7 mouse cellular contexts compared by ENCODE assay signal in the genomic region with DNA sequence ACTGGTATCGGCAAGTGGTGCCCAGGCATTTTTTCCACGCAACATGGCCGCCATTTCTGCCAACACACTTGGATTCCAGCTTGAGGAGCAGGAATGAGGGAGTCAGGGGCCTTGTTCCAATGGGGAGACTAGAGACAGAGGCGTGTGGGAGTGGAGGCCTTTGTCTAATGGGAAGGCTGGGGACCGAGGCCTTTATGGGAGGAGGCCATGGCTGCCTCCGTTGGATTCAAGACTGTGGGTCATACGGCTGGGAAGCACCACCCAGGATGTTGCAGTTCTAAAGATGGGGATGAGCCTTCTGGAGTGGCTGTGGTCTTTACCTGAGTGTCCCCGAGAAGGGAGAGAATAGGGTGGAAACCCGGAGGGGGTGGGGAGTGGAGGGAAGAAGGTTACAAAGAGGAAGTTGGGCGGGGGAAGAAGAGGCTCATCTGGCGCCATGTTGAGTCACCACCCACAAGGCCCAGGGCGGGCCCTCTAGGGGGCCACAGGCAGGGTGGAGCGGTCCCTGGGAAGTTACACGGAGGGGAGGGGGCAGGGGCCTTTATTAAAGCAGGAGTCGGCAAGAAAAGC. TPM values are rescaled to one million over a fixed set of nuclear protein-coding genes. Genes with fewer than 3 reads are reported as not detected.
DNase-seq lines count a peak whose midpoint lies in the region; ATAC-seq and TF ChIP-seq lines count a peak whose summit lies in the region.

No protein-coding gene starts in this region.

- TF ChIP-seq CTCF in CH12.LX (conservative IDR thresholded peaks at IDR 0.05 in 1 of 2, IDR thresholded peaks at IDR 0.05 in 1 of 2; ENCODE audit: low read depth in 2 of 2, low read length in 2 of 2), result no peak

- peak; percentile 85 for DNase-seq in CH12.LX (ENCODE audit: extremely low read depth)
- peak; percentile 74 to 79 for DNase-seq in natural killer cell, adult 2 months (ENCODE audit: low spot score in 2 of 2)
- no peak for DNase-seq in cerebellum, postnatal 36 days
- DNase-seq in embryo, embryonic 10.5 days (ENCODE audit: low spot score), result no peak

- dilution Hi-C loops in CH12.LX (cut with MboI; ENCODE audit: extremely low pct_ligation_motif_present, extremely low pct_unique_long_range_greater_than_20kb, low sequenced_read_pairs), result no loop called here

- no peaks in the 10 kb centered on the region for H3K9me3 ChIP-seq in CH12.LX (replicated peaks; ENCODE audit: low read length)
- no peaks in the 10 kb centered on the region for H3K9me3 ChIP-seq in limb, embryonic 12.5 days
- H3K9me3 ChIP-seq in hindbrain, embryonic 16.5 days (ENCODE audit: control insufficient read depth, low read length), result no peaks in the 10 kb centered on the region

- peaks cover 26 to 65% of the 10 kb centered on the region in 2 experiments for H3K4me1 ChIP-seq in CH12.LX (ENCODE audit: control insufficient read depth in 1 of 2, insufficient read depth in 2 of 2)
- no peaks in the 10 kb centered on the region for H3K4me1 ChIP-seq in brown adipose tissue, adult 24 weeks (ENCODE audit: control insufficient read depth, insufficient read depth, insufficient read length, low read length)
- peaks cover 10% of the 10 kb centered on the region; the same call in 1 of the 2 replicates for H3K4me1 ChIP-seq in limb, embryonic 12.5 days (replicated peaks)
- H3K4me1 ChIP-seq in hindbrain, embryonic 16.5 days (ENCODE audit: control insufficient read depth, insufficient read depth, low read depth, low read length), result peaks cover 7% of the 10 kb centered on the region

- no peak for ATAC-seq in limb, embryonic 12.5 days (ENCODE audit: insufficient number of reproducible peaks, insufficient read depth, low FRiP score, low TSS enrichment, low read depth)
- no peak for ATAC-seq in hindbrain, embryonic 16.5 days

- peak overlapping the region; percentile 98 for H3K9ac ChIP-seq in CH12.LX (ENCODE audit: insufficient read depth, low read depth)
- H3K9ac ChIP-seq in limb, embryonic 12.5 days (replicated peaks), result no peak overlapping the region
- H3K9ac ChIP-seq in hindbrain, embryonic 16.5 days (ENCODE audit: low read depth, low read length), result no peak overlapping the region

- H3K36me3 ChIP-seq in CH12.LX (replicated peaks in 1 of 2; ENCODE audit: control insufficient read depth in 1 of 2, insufficient read depth in 1 of 2, low read length in 1 of 2), result peaks cover 21 to 22% of the 10 kb centered on the region in 2 experiments
- no peaks in the 10 kb centered on the region for H3K36me3 ChIP-seq in limb, embryonic 12.5 days
- H3K36me3 ChIP-seq in hindbrain, embryonic 16.5 days (ENCODE audit: control insufficient read depth, insufficient read depth, low read length), result no peaks in the 10 kb centered on the region

- in situ Hi-C loops in CH12.LX (cut with MboI; ENCODE audit: low pct_ligation_motif_present, low pct_unique_long_range_greater_than_20kb, low sequenced_read_pairs), result no loop called here

- TF ChIP-seq RAD21 in CH12.LX (IDR thresholded peaks at IDR 0.05; ENCODE audit: low read depth, low read length), result no peak

- H3K27me3 ChIP-seq in CH12.LX (replicated peaks), result no peaks in the 10 kb centered on the region
- peaks cover 22% of the 10 kb centered on the region for H3K27me3 ChIP-seq in limb, embryonic 12.5 days
- H3K27me3 ChIP-seq in hindbrain, embryonic 16.5 days (replicated peaks; ENCODE audit: control insufficient read depth, insufficient read depth, low read length), result no peaks in the 10 kb centered on the region

- no peak overlapping the region for H3K4me2 ChIP-seq in CH12.LX (ENCODE audit: insufficient read depth, low read depth, poor library complexity, severe bottlenecking)
- H3K4me2 ChIP-seq in limb, embryonic 12.5 days, result no peak overlapping the region
- no peak overlapping the region for H3K4me2 ChIP-seq in hindbrain, embryonic 16.5 days (ENCODE audit: low read length)

- H3K27ac ChIP-seq in CH12.LX (ENCODE audit: insufficient read depth, low read depth), result peak overlapping the region; percentile 99
- peak overlapping the region; percentile 84 for H3K27ac ChIP-seq in brown adipose tissue, adult 24 weeks (replicated peaks; ENCODE audit: low read depth, low read length)
- no peak overlapping the region for H3K27ac ChIP-seq in limb, embryonic 12.5 days
- no peak overlapping the region for H3K27ac ChIP-seq in hindbrain, embryonic 16.5 days (ENCODE audit: low read depth, low read length)

- no peak for TF ChIP-seq EP300 in CH12.LX (IDR thresholded peaks at IDR 0.05; ENCODE audit: low read length)

- 92% methylated on average over 15 of the region's 15 CpGs for WGBS in limb, embryonic 12.5 days
- 86% methylated on average over 15 of the region's 15 CpGs for WGBS in hindbrain, embryonic 16.5 days

- H3K4me3 ChIP-seq in CH12.LX (replicated peaks in 1 of 3; ENCODE audit: low read depth in 2 of 3, low read length in 2 of 3, poor library complexity in 1 of 3), result peak overlapping the region; percentile 66 to 89 (median 81)
- H3K4me3 ChIP-seq in brown adipose tissue, adult 24 weeks (ENCODE audit: insufficient read depth, low read depth, low read length), result peak overlapping the region; percentile 55
- H3K4me3 ChIP-seq in limb, embryonic 12.5 days (replicated peaks), result peak overlapping the region; percentile 5; the same call in 1 of the 2 replicates
- no peak overlapping the region for H3K4me3 ChIP-seq in hindbrain, embryonic 16.5 days (ENCODE audit: low read length)

- TF ChIP-seq POLR2A in CH12.LX (IDR thresholded peaks at IDR 0.05; ENCODE audit: low read depth, low read length), result peak; percentile 72

- H3K79me2 ChIP-seq in CH12.LX (replicated peaks; ENCODE audit: control insufficient read depth, extremely low read depth, insufficient read depth, poor library complexity, severe bottlenecking), result peaks cover 34% of the 10 kb centered on the region

TF ChIP-seq in CH12.LX, 34 proteins besides CTCF, POLR2A, EP300 and RAD21:
- TF ChIP-seq JUND (conservative IDR thresholded peaks at IDR 0.05; ENCODE audit: low read depth, low read length) (no peak), TBP (conservative IDR thresholded peaks at IDR 0.05; ENCODE audit: low read depth, low read length) (peak; percentile 54; the same call in 1 of the 2 replicates)
TF ChIP-seq in CH12.LX: peak in this region for 1.

RNA-seq across cellular contexts. Expression of gene Tspoap1, which starts 4.0 kb away (rescaled TPM):
- total RNA-seq in CH12.LX (2012; rRNA removed), result 19.9 and 36.9 TPM in 2 replicates
- total RNA-seq in CH12.LX (2014; rRNA removed), result 12.8 and 16.5 TPM in 2 replicates
- polyA plus RNA-seq in CH12.LX (2012; ENCODE audit: insufficient read length, low read depth), result 11.6 and 12.3 TPM in 2 replicates
- not detected in 2 replicates for polyA plus RNA-seq in brown adipose tissue, adult 24 weeks (2012; ENCODE audit: insufficient read depth, insufficient read length, missing spikeins)
- 5.7 and 5.9 TPM in 2 replicates for polyA plus RNA-seq in limb, embryonic 12.5 days (2016; fragmentation: Nextera tagmentation; extraction: Ambion mirVana)
- polyA plus RNA-seq in hindbrain, embryonic 16.5 days (2015; fragmentation: Nextera tagmentation; extraction: Ambion mirVana), result 38.4 and 46.1 TPM in 2 replicates

RNA-seq across cellular contexts. Expression of gene Supt4a, which starts 19.0 kb away (rescaled TPM):
- total RNA-seq in CH12.LX (2012; rRNA removed) (241 and 287 TPM in 2 replicates), CH12.LX (2014; rRNA removed) (251 and 256 TPM in 2 replicates)
- 220 and 229 TPM in 2 replicates for polyA plus RNA-seq in CH12.LX (2012; ENCODE audit: insufficient read length, low read depth)
- polyA plus RNA-seq in brown adipose tissue, adult 24 weeks (2012; ENCODE audit: insufficient read depth, insufficient read length, missing spikeins), result 90.3 and 97.1 TPM in 2 replicates
- polyA plus RNA-seq in limb, embryonic 12.5 days (2016; fragmentation: Nextera tagmentation; extraction: Ambion mirVana), result 167 TPM in 2 replicates
- polyA plus RNA-seq in hindbrain, embryonic 16.5 days (2015; fragmentation: Nextera tagmentation; extraction: Ambion mirVana), result 121 and 130 TPM in 2 replicates

RNA-seq across cellular contexts. Expression of gene Mpo, which starts 37.0 kb away (rescaled TPM):
- total RNA-seq in CH12.LX (2012; rRNA removed), result not detected in 2 replicates
- total RNA-seq in CH12.LX (2014; rRNA removed), result not detected in 2 replicates
- polyA plus RNA-seq in CH12.LX (2012; ENCODE audit: insufficient read length, low read depth), result not detected in 2 replicates
- polyA plus RNA-seq in brown adipose tissue, adult 24 weeks (2012; ENCODE audit: insufficient read depth, insufficient read length, missing spikeins), result not detected in 2 replicates
- polyA plus RNA-seq in limb, embryonic 12.5 days (2016; fragmentation: Nextera tagmentation; extraction: Ambion mirVana), result 1.7 and 2.6 TPM in 2 replicates
- 0.10 and 0.45 TPM in 2 replicates for polyA plus RNA-seq in hindbrain, embryonic 16.5 days (2015; fragmentation: Nextera tagmentation; extraction: Ambion mirVana)

Comparison
In these comparisons a context has a peak if more than half of its experiments do, and no peak if none do; other contexts are left out.
1. DNase-seq: peak in CH12.LX (single experiment) and natural killer cell, adult 2 months (2 of 2); none in cerebellum, postnatal 36 days (0 of 2) and embryo, embryonic 10.5 days (single experiment).
2. H3K27ac ChIP-seq: peak in CH12.LX (single experiment) and brown adipose tissue, adult 24 weeks (single experiment); none in limb, embryonic 12.5 days (single experiment) and hindbrain, embryonic 16.5 days (single experiment).